Mouse (Mus musculus): Measurements from ENCODE around the gene Nup85. TPM values are rescaled to one million over a fixed set of nuclear protein-coding genes. Genes with fewer than 3 reads are reported as not detected.

Nup85 gene
- polyA plus RNA-seq, 1 experiment, result 16.8 TPM

DNA sequence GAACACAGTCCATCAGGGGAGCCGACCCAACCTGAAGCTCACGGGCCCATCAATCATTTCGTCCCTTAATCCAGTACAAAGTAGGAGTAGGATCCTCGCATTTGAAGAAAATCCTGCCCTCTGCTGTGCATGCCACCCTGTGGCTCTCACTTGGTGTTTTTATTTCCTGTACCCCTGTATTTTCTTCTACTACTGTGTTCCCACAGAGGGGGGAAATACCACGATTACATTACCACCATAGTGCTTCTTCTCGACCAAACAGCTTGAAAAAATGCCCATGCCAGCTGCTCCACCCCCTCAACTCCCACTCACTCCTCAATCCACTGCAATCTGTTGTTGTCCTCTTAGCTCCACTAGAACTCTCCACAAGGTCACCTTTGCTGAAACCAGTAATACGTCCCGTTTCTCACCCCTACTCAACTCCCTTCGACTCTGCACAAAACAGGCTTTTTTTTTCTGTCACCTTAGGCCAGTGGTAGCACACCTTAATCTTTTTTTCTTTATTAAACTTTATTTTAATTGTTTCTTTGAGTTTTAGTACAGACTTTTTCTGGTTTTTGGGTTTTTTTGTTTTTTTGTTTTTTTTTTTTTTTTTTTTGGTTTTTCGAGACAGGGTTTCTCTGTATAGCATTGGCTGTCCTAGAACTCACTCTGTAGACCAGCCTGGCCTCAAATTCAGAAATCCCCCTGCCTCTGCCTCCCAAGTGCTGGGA, 27.2 kb upstream of the Nup85 start:
- no peak overlapping the region; the same call in 1 of the 2 replicates for H3K4me3 ChIP-seq (ENCODE audit: low read depth, low read length)
- 82% methylated on average over 10 of the region's 10 CpGs for WGBS
- peak overlapping the region; percentile 66 for H3K27ac ChIP-seq (ENCODE audit: insufficient read depth, low read depth, low read length)
- H3K36me3 ChIP-seq (ENCODE audit: control insufficient read depth, insufficient read depth, low read length), result peaks cover 16% of the 10 kb centered on the region
- no peaks in the 10 kb centered on the region for H3K27me3 ChIP-seq (ENCODE audit: control insufficient read depth, insufficient read depth, low read length)
- no peaks in the 10 kb centered on the region; the same call in 1 of the 2 replicates for H3K4me1 ChIP-seq (ENCODE audit: control insufficient read depth, insufficient read depth, insufficient read length, low read length)
- no peak; the same call in 1 of the 2 replicates for TF ChIP-seq CTCF (IDR thresholded peaks at IDR 0.05; ENCODE audit: extremely low read depth, insufficient read length, insufficient replicate concordance, low read depth, low read length)

DNA sequence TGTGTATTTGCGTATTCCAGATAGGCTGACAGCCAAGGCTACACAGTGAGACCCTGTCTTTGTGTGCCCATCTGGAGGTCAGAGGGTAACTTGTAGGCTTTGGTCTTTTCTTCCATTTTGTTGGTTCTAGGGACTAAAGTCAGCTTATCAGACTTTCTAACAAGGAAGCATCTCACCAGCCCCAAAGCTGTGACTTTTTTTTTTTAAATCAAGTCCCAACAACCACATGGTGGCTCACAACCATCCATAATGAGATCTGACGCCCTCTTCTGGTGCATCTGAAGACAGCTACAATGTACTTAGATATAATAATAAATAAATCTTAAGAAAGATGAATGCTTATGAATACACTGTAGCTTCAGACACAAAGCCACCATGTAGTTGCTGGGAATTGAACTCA, 26.2 kb upstream of the Nup85 start:
- 40% methylated on average over 2 of the region's 2 CpGs for WGBS
- Histone ChIP-seq H3K27ac (ENCODE audit: insufficient read depth, low read depth, low read length) (no peak overlapping the region), H3K36me3 (ENCODE audit: control insufficient read depth, insufficient read depth, low read length) (peaks cover 6% of the 10 kb centered on the region), H3K4me3 (ENCODE audit: low read depth, low read length) (no peak overlapping the region), H3K4me1 (ENCODE audit: control insufficient read depth, insufficient read depth, insufficient read length, low read length) (no peaks in the 10 kb centered on the region; the same call in 1 of the 2 replicates), H3K27me3 (ENCODE audit: control insufficient read depth, insufficient read depth, low read length) (no peaks in the 10 kb centered on the region)
- TF ChIP-seq CTCF (IDR thresholded peaks at IDR 0.05; ENCODE audit: extremely low read depth, insufficient read length, insufficient replicate concordance, low read depth, low read length), result no peak
- no peak for TF ChIP-seq POLR2A (IDR thresholded peaks at IDR 0.05; ENCODE audit: low read depth, low read length)

DNA sequence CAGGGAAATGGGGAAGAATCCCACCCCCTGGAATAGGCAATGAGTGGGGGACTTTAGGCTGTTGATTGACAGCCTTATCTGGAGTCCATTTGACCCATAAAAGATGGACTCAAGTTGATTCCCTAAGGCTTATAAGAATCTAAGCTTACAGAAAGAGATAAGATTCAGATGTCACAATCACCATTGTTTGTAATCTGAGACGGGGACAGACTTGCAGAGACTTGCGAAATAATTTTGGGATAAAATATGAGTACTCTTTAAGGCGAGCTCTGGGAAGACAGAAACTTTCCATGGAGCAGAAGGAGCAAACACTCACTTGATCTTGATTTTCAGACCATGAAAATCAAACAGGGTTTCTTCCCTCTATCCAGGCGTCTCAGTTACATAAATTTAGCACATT, 20.7 kb upstream of the Nup85 start:
- TF ChIP-seq CTCF (IDR thresholded peaks at IDR 0.05; ENCODE audit: extremely low read depth, insufficient read length, insufficient replicate concordance, low read depth, low read length) (no peak), POLR2A (IDR thresholded peaks at IDR 0.05; ENCODE audit: low read depth, low read length) (no peak)
- WGBS, result 56% methylated on average over 4 of the region's 4 CpGs
- no peaks in the 10 kb centered on the region for H3K27me3 ChIP-seq (ENCODE audit: control insufficient read depth, insufficient read depth, low read length)
- H3K4me1 ChIP-seq (ENCODE audit: control insufficient read depth, insufficient read depth, insufficient read length, low read length), result no peaks in the 10 kb centered on the region
- H3K27ac ChIP-seq (ENCODE audit: insufficient read depth, low read depth, low read length), result no peak overlapping the region
- H3K4me3 ChIP-seq (ENCODE audit: low read depth, low read length), result no peak overlapping the region
- no peaks in the 10 kb centered on the region for H3K36me3 ChIP-seq (ENCODE audit: control insufficient read depth, insufficient read depth, low read length)

DNA sequence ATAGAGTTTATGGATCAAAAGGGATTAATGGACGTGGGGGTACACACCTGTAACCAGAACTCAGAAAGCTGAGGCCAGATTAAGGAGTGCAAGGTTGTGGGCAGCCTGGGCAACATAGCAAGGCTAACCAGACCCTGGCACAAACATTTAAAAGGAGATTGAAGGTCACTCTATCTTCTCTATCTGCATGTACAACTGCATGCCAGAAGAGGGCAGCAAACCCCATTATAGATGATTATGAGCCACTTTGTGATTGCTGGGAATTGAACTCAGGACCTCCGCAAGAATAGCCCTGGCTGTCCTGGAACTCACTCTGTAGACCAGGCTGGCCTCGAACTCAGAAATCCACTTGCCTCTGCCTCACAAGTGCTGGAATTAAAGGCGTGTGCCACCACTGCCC, 11.5 kb upstream of the Nup85 start:
- Histone ChIP-seq H3K4me3 (ENCODE audit: low read depth, low read length) (no peak overlapping the region), H3K4me1 (ENCODE audit: control insufficient read depth, insufficient read depth, insufficient read length, low read length) (no peaks in the 10 kb centered on the region), H3K27ac (ENCODE audit: insufficient read depth, low read depth, low read length) (no peak overlapping the region), H3K27me3 (ENCODE audit: control insufficient read depth, insufficient read depth, low read length) (no peaks in the 10 kb centered on the region), H3K36me3 (ENCODE audit: control insufficient read depth, insufficient read depth, low read length) (no peaks in the 10 kb centered on the region)
- 73% methylated on average over 4 of the region's 4 CpGs for WGBS
- TF ChIP-seq POLR2A (IDR thresholded peaks at IDR 0.05; ENCODE audit: low read depth, low read length), result no peak
- TF ChIP-seq CTCF (IDR thresholded peaks at IDR 0.05; ENCODE audit: extremely low read depth, insufficient read length, insufficient replicate concordance, low read depth, low read length), result peak; percentile 41; the same call in 1 of the 2 replicates

DNA sequence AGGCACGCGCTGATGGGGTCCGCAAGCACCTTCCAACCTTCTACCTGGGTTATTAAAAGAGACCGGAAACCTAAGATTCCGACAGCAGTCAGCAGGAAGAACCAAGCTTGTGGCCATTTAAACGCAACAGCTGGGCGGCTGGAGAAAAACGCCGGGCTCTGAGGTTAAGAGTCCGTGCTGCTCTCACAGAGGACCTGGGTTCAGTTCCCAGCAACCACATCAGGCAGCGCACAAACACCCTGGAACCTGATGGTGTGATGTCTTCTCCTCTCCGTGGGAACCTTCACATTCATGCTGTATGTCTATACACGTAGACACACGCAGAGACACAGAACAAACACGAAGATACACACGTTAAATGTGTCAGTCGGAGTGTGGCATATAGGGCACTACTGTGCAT, 8.5 kb upstream of the Nup85 start:
- TF ChIP-seq POLR2A (IDR thresholded peaks at IDR 0.05; ENCODE audit: low read depth, low read length) (no peak), CTCF (IDR thresholded peaks at IDR 0.05; ENCODE audit: extremely low read depth, insufficient read length, insufficient replicate concordance, low read depth, low read length) (no peak)
- Histone ChIP-seq H3K27ac (ENCODE audit: insufficient read depth, low read depth, low read length) (no peak overlapping the region), H3K36me3 (ENCODE audit: control insufficient read depth, insufficient read depth, low read length) (no peaks in the 10 kb centered on the region), H3K4me1 (ENCODE audit: control insufficient read depth, insufficient read depth, insufficient read length, low read length) (no peaks in the 10 kb centered on the region), H3K4me3 (ENCODE audit: low read depth, low read length) (no peak overlapping the region), H3K27me3 (ENCODE audit: control insufficient read depth, insufficient read depth, low read length) (no peaks in the 10 kb centered on the region)
- 79% methylated on average over 17 of the region's 17 CpGs for WGBS

DNA sequence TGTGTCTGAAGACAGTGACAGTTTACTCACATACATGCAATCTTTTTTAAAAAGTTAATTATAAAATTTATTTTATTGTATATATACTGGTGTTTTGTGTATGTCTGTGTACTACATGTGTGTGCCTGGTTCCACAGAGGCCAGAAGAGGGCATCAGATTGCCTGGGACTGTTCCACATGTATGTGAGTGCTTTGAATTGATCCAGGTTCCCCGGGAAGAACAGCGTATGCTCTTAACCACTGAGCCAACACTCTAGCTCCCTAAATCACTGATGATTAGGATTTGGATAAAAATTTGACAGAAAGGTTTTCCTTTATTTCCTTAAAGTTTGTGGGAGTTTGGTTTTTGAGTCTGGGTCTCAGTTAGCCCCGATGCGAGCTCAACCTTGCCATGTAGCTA, 828 bp upstream of the Nup85 start:
- 34% methylated on average over 4 of the region's 4 CpGs for WGBS
- 0 out of 2 replicates have a peak, but pooled peaks cover 6% of the 10 kb centered on the region for H3K36me3 ChIP-seq (ENCODE audit: control insufficient read depth, insufficient read depth, low read length)
- no peaks in the 10 kb centered on the region for H3K4me1 ChIP-seq (ENCODE audit: control insufficient read depth, insufficient read depth, insufficient read length, low read length)
- no peak overlapping the region for H3K27ac ChIP-seq (ENCODE audit: insufficient read depth, low read depth, low read length)
- H3K4me3 ChIP-seq (ENCODE audit: low read depth, low read length), result no peak overlapping the region
- TF ChIP-seq POLR2A (IDR thresholded peaks at IDR 0.05; ENCODE audit: low read depth, low read length) (no peak), CTCF (IDR thresholded peaks at IDR 0.05; ENCODE audit: extremely low read depth, insufficient read length, insufficient replicate concordance, low read depth, low read length) (no peak)
- no peaks in the 10 kb centered on the region for H3K27me3 ChIP-seq (ENCODE audit: control insufficient read depth, insufficient read depth, low read length)

DNA sequence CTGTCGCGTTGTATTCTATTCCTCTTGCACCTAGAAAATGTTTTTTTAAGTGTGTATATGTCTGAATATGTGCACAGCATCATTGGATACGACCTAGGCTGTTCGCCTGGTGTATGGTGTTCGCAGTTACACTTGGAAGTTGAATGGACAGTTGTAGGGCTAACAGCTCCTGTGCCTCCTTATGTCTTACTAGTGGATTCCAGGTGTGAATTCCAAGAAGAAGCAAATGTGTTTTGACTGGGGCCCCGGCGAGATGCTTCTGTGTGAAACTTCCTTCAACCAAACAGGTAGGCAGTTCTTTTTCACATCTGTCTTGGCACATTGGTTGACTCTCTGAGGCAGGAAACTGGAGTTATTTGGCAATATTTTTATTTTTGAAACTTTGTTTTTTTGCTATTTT, 727 bp downstream of the Nup85 start:
- Histone ChIP-seq H3K4me3 (ENCODE audit: low read depth, low read length) (no peak overlapping the region; the same call in 1 of the 2 replicates), H3K27ac (ENCODE audit: insufficient read depth, low read depth, low read length) (no peak overlapping the region), H3K36me3 (ENCODE audit: control insufficient read depth, insufficient read depth, low read length) (peaks cover 17% of the 10 kb centered on the region), H3K27me3 (ENCODE audit: control insufficient read depth, insufficient read depth, low read length) (no peaks in the 10 kb centered on the region), H3K4me1 (ENCODE audit: control insufficient read depth, insufficient read depth, insufficient read length, low read length) (no peaks in the 10 kb centered on the region)
- no peak for TF ChIP-seq POLR2A (IDR thresholded peaks at IDR 0.05; ENCODE audit: low read depth, low read length)
- no peak for TF ChIP-seq CTCF (IDR thresholded peaks at IDR 0.05; ENCODE audit: extremely low read depth, insufficient read length, insufficient replicate concordance, low read depth, low read length)
- 7% methylated on average over 7 of the region's 7 CpGs for WGBS

Data from small intestine, adult 2 months (tissue).